Mouse (Mus musculus) liver, adult 2 months (tissue): ENCODE data around the gene Gpr62. TPM values are rescaled to one million over a fixed set of nuclear protein-coding genes. Genes with fewer than 3 reads are reported as not detected.

Experiments used
- DNase-seq: peaks from one replicate; pipeline ENCODE4 v3.0.0-alpha.2; 2011; ENCODE audit warnings: low read depth, low spot score; ENCODE audit errors: extremely low read depth
- H3K27ac ChIP-seq: fragments of 200-500 bp; replicated peaks from 2 replicates; pipeline ENCODE4 v1.5.1; 2012; ENCODE audit warnings: low read depth, mild to moderate bottlenecking, control low read depth, inconsistent platforms, low read length; ENCODE audit not compliant: insufficient read depth
- H3K27me3 ChIP-seq: fragments of 200-500 bp; 2 replicates; pipeline ENCODE4 v1.6.1; 2012; ENCODE audit warnings: mild to moderate bottlenecking, moderate library complexity, low read length, inconsistent platforms; ENCODE audit not compliant: control insufficient read depth, insufficient read depth
- H3K36me3 ChIP-seq: fragments of 200-500 bp; 2 replicates; pipeline ENCODE4 v1.6.1; 2012; ENCODE audit warnings: low read length, inconsistent platforms; ENCODE audit not compliant: control insufficient read depth, insufficient read depth
- H3K4me1 ChIP-seq: fragments of 200-500 bp; 2 replicates; pipeline ENCODE4 v1.6.1; 2011; ENCODE audit warnings: low read length; ENCODE audit not compliant: control insufficient read depth, insufficient read depth
- H3K4me3 ChIP-seq: fragments of 200-500 bp; 2 replicates; pipeline ENCODE4 v1.5.1; 2011; ENCODE audit warnings: low read depth, mild to moderate bottlenecking, control low read depth, low read length, moderate library complexity; ENCODE audit not compliant: insufficient read depth
- H3K79me2 ChIP-seq: fragments of 200-500 bp; 2 replicates; pipeline ENCODE4 v1.6.1; 2012; ENCODE audit warnings: inconsistent platforms, mild to moderate bottlenecking, low read length, moderate library complexity; ENCODE audit not compliant: control insufficient read depth, insufficient read depth
- H3K9ac ChIP-seq: fragments of 200-500 bp; 2 replicates; pipeline ENCODE4 v1.6.1; 2012; ENCODE audit warnings: low read depth, mild to moderate bottlenecking, control low read depth, inconsistent platforms, low read length
- CTCF ChIP-seq: fragments of 200-500 bp; IDR thresholded peaks from 2 replicates; pipeline ENCODE4 v1.5.1; 2011; ENCODE audit warnings: low read depth, low read length, control low read depth
- POLR2A ChIP-seq: fragments of 200-500 bp; IDR thresholded peaks from 2 replicates; pipeline ENCODE4 v1.6.1; 2011; ENCODE audit warnings: low read length, control low read depth; ENCODE audit not compliant: insufficient read depth; ENCODE audit errors: extremely low read depth
- WGBS: fragments of 180-500 bp; shearing (Covaris S2); methylation state at CpG from one replicate; pipeline ENCODE4 v1.1.7; 2018; 5-methylcytosine and 5-hydroxymethylcytosine counted together
- polyA plus RNA-seq: library from polyadenylated mRNA; depleted of rRNA; stranded (reverse); fragments of >200 nt; gene quantifications from 2 replicates; pipeline ENCODE4 v1.2.3, GENCODE M21; 2012
- total RNA-seq: library from RNA; depleted of rRNA; stranded (reverse); fragments of >200 nt; gene quantifications from 2 replicates; pipeline ENCODE4 v1.2.3, GENCODE M21; 2014

Gene Gpr62
- total and polyA plus RNA-seq, 2 experiments, result not detected

DNA sequence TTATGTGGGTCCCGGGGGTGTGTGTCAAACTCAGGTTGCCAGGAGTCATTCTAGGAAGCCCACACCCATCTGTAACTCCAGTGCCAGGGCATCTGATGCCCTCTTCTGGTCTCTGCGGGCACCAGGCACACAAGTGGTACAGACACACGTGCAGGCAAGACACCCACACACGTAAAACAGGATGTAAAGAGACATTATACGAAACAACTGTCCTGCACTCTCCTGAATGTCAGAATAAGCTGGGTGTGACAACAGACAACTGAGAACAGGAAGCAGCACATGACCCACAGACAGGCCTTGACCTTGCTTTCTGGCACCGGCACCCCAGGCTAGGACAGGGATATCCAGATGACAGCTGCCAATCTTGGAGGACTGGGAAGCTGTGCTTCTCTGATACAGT is 3.6 kb upstream of the Gpr62 start:
- 37% methylated on average over 6 of the region's 6 CpGs for WGBS
- peak; percentile 56 for TF ChIP-seq CTCF
- TF ChIP-seq POLR2A, result no peak
- Histone ChIP-seq H3K4me1 (peaks cover 2% of the 10 kb centered on the region; the same call in 1 of the 2 replicates), H3K27ac (no peak overlapping the region), H3K4me3 (no peak overlapping the region), H3K27me3 (no peaks in the 10 kb centered on the region), H3K9ac (no peak overlapping the region), H3K36me3 (no peaks in the 10 kb centered on the region), H3K79me2 (no peaks in the 10 kb centered on the region)
- peak; percentile 51 for DNase-seq

- TF ChIP-seq POLR2A (no peak), CTCF (no peak)
- peaks cover 2% of the 10 kb centered on the region; the same call in 1 of the 2 replicates for H3K4me1 ChIP-seq
- 89% methylated on average over 7 of the region's 7 CpGs for WGBS
- H3K9ac ChIP-seq, result no peak overlapping the region
- no peak overlapping the region for H3K27ac ChIP-seq
- no peak overlapping the region for H3K4me3 ChIP-seq
- DNase-seq, result no peak
- no peaks in the 10 kb centered on the region for H3K79me2 ChIP-seq
- H3K27me3 ChIP-seq, result no peaks in the 10 kb centered on the region
- H3K36me3 ChIP-seq, result no peaks in the 10 kb centered on the region
These were observed 2.0 kb upstream of the Gpr62 start for GRCm38 (mm10) chr9:106467746-106468145.

- no peak overlapping the region for H3K4me3 ChIP-seq
- no peaks in the 10 kb centered on the region; the same call in 1 of the 2 replicates for H3K36me3 ChIP-seq
- no peaks in the 10 kb centered on the region for H3K27me3 ChIP-seq
- DNase-seq, result no peak
- 79% methylated on average over 6 of the region's 6 CpGs for WGBS
- H3K4me1 ChIP-seq, result peaks cover 2% of the 10 kb centered on the region; the same call in 1 of the 2 replicates
- H3K27ac ChIP-seq, result no peak overlapping the region
- H3K79me2 ChIP-seq, result no peaks in the 10 kb centered on the region
- no peak for TF ChIP-seq CTCF
- no peak for TF ChIP-seq POLR2A
- H3K9ac ChIP-seq, result no peak overlapping the region
These were observed 983 bp upstream of the Gpr62 start for GRCm38 (mm10) chr9:106466721-106467120.

DNA sequence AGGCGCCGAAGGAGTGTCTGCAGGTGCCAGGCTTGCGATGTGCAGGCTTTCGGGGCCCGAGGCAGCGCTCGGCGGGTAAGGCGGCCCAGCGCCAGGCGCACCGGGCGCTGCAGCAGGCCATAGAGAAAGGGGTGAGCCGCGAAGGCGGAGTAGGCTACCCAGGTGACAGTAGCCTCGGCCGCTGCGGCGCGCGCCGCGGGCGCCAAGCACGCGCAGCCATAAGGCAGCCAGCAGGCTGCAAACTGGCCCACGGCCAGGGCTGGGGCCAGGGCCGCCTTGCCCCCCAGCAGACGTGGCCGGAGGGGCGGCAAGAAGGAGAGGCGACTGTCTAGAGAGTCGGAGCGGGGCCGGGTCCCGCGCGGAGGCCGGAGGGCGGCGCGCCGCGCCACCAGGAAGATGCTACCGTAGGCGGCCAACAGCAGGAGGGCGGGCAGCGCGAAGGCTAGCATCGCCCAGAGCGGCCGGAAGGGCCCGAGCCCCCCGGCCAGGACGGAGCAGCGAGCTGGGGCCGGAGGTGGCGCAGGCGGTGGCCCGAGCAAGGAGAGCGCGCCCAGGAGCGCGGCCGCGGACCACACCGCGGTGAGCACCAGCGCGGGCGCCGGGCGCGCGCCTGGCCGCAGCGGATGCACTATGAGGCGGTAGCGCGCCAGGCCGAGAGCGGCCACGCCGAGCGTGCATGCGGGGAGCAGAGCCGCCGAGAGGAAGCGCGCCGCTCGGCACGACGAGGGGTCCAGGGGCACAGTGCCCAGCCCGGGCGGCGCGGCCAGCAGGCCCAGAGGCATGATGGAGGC is 792 bp downstream of the Gpr62 start:
- TF ChIP-seq POLR2A (no peak), CTCF (no peak)
- H3K79me2 ChIP-seq, result no peaks in the 10 kb centered on the region
- DNase-seq, result no peak
- peak overlapping the region; percentile 42; the same call in 1 of the 2 replicates for H3K4me3 ChIP-seq
- WGBS, result 5% methylated on average over 97 of the region's 99 CpGs
- no peaks in the 10 kb centered on the region for H3K27me3 ChIP-seq
- peaks cover 2% of the 10 kb centered on the region; the same call in 1 of the 2 replicates for H3K4me1 ChIP-seq
- H3K27ac ChIP-seq, result no peak overlapping the region
- peak overlapping the region; percentile 37; the same call in 1 of the 2 replicates for H3K9ac ChIP-seq
- no peaks in the 10 kb centered on the region; the same call in 1 of the 2 replicates for H3K36me3 ChIP-seq

DNA sequence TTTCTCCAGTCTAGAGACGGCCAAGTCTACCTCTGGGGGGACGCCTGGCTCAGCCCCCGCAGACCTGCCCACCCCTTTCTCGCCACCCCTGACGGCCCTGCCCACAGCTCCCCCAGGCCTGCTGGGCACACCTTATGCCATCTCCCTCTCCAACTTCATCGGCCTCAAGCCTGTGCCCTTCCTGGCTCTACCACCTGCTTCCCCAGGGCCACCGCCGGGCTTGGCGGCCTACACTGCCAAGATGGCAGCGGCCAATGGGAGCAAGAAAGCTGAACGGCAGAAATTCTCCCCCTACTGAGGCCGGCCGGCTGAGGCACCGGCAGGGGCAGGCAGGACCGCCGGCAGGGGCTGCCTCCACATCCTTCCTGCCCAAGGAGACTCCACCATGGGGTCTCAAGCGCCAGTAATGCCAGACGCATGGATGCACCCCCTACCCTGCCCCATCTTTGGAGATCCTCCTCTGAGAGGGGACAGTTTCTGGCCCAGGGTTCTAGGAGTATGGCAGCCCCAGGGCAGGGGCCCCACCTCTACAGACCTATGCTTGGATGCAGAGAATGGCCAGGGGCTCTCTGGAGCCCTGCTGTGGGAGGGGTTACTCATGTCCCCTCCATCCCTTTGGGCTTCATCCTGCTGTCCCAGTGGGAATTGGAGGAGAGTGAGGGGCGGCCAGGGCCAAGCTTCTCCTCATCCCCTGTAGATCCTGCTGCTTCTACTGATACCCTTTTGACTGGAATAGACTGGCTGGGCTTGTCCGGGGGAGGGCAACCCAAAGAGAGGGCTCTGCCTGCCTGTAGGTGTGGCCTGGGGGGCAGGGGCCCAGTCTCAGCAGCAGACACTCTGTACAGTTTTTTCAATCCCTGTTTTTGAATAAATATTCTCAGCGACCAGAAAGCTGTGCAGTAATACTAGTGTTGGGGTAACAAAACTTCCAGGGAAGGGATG is 2.3 kb downstream of the Gpr62 start:
- DNase-seq, result no peak
- H3K79me2 ChIP-seq, result no peaks in the 10 kb centered on the region
- H3K27me3 ChIP-seq, result no peaks in the 10 kb centered on the region
- 95% methylated on average over 21 of the region's 21 CpGs for WGBS
- no peaks in the 10 kb centered on the region for H3K4me1 ChIP-seq
- no peak overlapping the region for H3K9ac ChIP-seq
- no peak for TF ChIP-seq POLR2A
- no peak for TF ChIP-seq CTCF
- no peaks in the 10 kb centered on the region; the same call in 1 of the 2 replicates for H3K36me3 ChIP-seq
- H3K4me3 ChIP-seq, result no peak overlapping the region
- no peak overlapping the region for H3K27ac ChIP-seq
